Mouse (Mus musculus) embryonic fibroblast, embryonic 13.5 days (primary cell): ENCODE data around the gene Fchsd2. TPM values are rescaled to one million over a fixed set of nuclear protein-coding genes. Genes with fewer than 3 reads are reported as not detected.

ENCODE experiments used
- H3K27ac ChIP-seq: 2 replicates; pipeline ENCODE4 v1.5.1; 2012; ENCODE audit warnings: low read length, control low read depth, inconsistent platforms; ENCODE audit not compliant: insufficient read depth
- H3K4me1 ChIP-seq: 2 replicates; pipeline ENCODE4 v1.6.1; 2011; ENCODE audit warnings: low read length; ENCODE audit not compliant: control insufficient read depth, insufficient read depth
- H3K4me3 ChIP-seq: 2 replicates; pipeline ENCODE4 v1.5.1; 2011; ENCODE audit warnings: mild to moderate bottlenecking, control low read depth, low read length; ENCODE audit not compliant: insufficient read depth
- CTCF ChIP-seq: IDR thresholded peaks from 2 replicates; pipeline ENCODE4 v1.5.1; 2011; ENCODE audit warnings: mild to moderate bottlenecking, control low read depth, low read length, moderate library complexity, borderline replicate concordance; ENCODE audit not compliant: insufficient read depth
- POLR2A ChIP-seq: IDR thresholded peaks from 2 replicates; pipeline ENCODE4 v1.6.1; 2011; ENCODE audit warnings: low read depth, mild to moderate bottlenecking, control low read depth, low read length, moderate library complexity
- polyA plus RNA-seq: library from polyadenylated mRNA; stranded (reverse); fragments of >200 nt; gene quantifications from 2 replicates; pipeline ENCODE4 v1.2.4, GENCODE M21; 2011; ENCODE audit warnings: low read depth; ENCODE audit not compliant: missing spikeins, insufficient read length

Fchsd2 gene
- polyA plus RNA-seq, 1 experiment = 29.0 TPM

DNA sequence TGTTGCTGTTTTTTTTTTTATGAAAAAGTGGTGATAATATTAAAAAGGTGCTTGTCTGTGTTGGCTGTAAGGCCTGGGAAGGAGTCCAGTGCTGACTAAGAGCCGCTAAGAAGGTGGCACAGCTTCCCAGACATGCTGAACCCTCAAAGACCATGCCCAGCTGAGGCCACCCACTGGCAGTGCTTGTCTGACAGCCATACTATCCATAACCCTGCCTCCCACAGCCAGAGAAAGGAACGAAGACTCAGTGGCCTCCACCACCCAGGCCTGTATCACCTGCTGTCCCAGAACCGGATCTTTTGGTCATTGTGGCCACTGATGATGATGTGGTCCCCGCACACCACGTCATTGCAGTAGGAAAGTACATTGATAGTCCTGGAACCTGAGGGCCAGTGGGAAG, 198.5 kb downstream of the Fchsd2 start:
- TF ChIP-seq POLR2A = no peak
- no peak overlapping the region for H3K27ac ChIP-seq
- no peak overlapping the region for H3K4me3 ChIP-seq
- H3K4me1 ChIP-seq = 0 out of 2 replicates have a peak, but pooled peaks cover 5% of the 10 kb centered on the region

- 0 out of 2 replicates have a peak, but pooled peaks cover 5% of the 10 kb centered on the region for H3K4me1 ChIP-seq
- H3K27ac ChIP-seq = no peak overlapping the region
- no peak for TF ChIP-seq POLR2A
- TF ChIP-seq CTCF = no peak
- no peak overlapping the region for H3K4me3 ChIP-seq
Measured at GRCm38 (mm10) chr7:101291641-101292040, 199.0 kb downstream of the Fchsd2 start.

GRCm38 (mm10) chr7:101292086-101292485, 199.4 kb downstream of the Fchsd2 start:
- no peak for TF ChIP-seq POLR2A
- TF ChIP-seq CTCF = no peak
- Histone ChIP-seq H3K4me3 (no peak overlapping the region), H3K4me1 (0 out of 2 replicates have a peak, but pooled peaks cover 5% of the 10 kb centered on the region), H3K27ac (no peak overlapping the region)

DNA sequence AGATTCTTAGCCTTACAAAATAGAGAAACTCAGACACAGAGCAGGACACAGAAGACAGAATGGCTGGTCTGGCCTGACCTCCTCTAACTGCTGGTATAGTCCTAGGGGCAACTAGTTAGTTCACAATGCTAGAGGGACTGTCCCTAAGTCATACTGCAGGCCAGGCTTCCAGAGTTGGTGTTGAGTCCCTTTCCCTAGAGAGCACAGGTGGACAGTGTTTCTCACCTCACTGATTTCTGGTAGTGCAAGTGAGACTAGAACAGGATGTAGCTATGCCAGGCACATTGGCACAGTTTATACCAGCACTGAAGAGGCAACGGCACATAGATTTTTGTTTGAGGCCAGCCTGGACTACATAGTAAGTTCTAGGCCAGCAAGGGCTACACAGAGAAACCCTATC, 200.0 kb downstream of the Fchsd2 start:
- 0 out of 2 replicates have a peak, but pooled peaks cover under 1% of the 10 kb centered on the region for H3K4me1 ChIP-seq
- H3K27ac ChIP-seq = no peak overlapping the region
- no peak overlapping the region for H3K4me3 ChIP-seq
- no peak for TF ChIP-seq CTCF
- TF ChIP-seq POLR2A = no peak

DNA sequence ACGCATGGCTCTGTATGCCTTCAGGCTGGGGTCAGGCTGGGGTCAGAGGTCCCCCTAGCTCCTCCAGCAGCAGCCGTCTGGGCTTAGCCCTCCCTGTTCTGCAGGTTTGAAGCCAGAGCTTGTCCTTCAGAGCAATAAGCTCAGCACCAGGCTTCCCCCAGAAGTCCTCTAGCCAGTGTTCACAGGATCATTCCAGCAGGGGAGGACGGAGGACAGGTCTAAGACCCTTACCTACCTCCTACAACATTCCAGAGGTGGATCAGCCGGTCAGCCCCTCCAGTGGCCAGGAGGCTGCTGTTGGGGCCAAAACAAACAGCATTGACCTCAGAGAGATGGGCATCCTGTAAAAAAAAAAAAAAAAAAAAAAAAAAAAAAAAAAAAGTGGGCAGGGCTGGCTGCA, 200.5 kb downstream of the Fchsd2 start:
- H3K4me1 ChIP-seq = no peaks in the 10 kb centered on the region
- no peak overlapping the region for H3K4me3 ChIP-seq
- H3K27ac ChIP-seq = no peak overlapping the region
- no peak for TF ChIP-seq CTCF
- no peak for TF ChIP-seq POLR2A

GRCm38 (mm10) chr7:101293611-101294010, 200.9 kb downstream of the Fchsd2 start:
- Histone ChIP-seq H3K4me3 (no peak overlapping the region), H3K27ac (no peak overlapping the region), H3K4me1 (no peaks in the 10 kb centered on the region)
- no peak for TF ChIP-seq CTCF

GRCm38 (mm10) chr7:101295438-101295837, 202.8 kb downstream of the Fchsd2 start:
- no peak overlapping the region for H3K4me3 ChIP-seq
- H3K27ac ChIP-seq = no peak overlapping the region
- H3K4me1 ChIP-seq = peaks cover under 1% of the 10 kb centered on the region; the same call in 1 of the 2 replicates
- TF ChIP-seq POLR2A (no peak), CTCF (no peak)

GRCm38 (mm10) chr7:101296252-101297022, 203.8 kb downstream of the Fchsd2 start:
- peak; percentile 29; the same call in 1 of the 2 replicates for TF ChIP-seq CTCF
- TF ChIP-seq POLR2A = no peak
- H3K27ac ChIP-seq = no peak overlapping the region
- no peak overlapping the region for H3K4me3 ChIP-seq
- H3K4me1 ChIP-seq = peaks cover 4% of the 10 kb centered on the region; the same call in 1 of the 2 replicates

GRCm38 (mm10) chr7:101297023-101297405, 204.4 kb downstream of the Fchsd2 start:
- Histone ChIP-seq H3K4me1 (peaks cover 4% of the 10 kb centered on the region; the same call in 1 of the 2 replicates), H3K27ac (no peak overlapping the region), H3K4me3 (no peak overlapping the region)
- TF ChIP-seq POLR2A (no peak), CTCF (no peak)

DNA sequence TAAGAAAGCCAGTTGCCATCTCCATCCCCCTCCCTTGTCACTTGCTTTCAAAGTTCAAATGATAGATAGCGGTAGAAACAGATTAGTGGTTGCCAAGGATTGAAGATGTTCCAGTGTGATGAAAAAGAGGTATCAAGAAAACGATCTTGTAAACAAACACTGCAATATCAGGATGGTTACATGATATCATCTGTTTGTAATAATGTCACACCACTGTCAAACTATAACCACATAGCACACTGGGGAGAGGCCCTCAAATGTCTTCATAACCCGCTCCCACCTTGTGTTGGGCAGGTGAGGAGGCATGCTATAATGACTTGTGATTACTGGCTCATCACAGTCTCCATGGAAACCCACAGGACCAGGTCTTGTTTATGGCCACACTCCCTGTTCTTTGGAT, 205.7 kb downstream of the Fchsd2 start:
- Histone ChIP-seq H3K4me3 (no peak overlapping the region), H3K27ac (no peak overlapping the region), H3K4me1 (peaks cover 4% of the 10 kb centered on the region; the same call in 1 of the 2 replicates)
- TF ChIP-seq POLR2A (no peak), CTCF (no peak)
